Mouse (Mus musculus) neutrophil, adult 83 days (primary cell): ENCODE results near the gene Etv6. TPM values are rescaled to one million over a fixed set of nuclear protein-coding genes. Genes with fewer than 3 reads are reported as not detected.

Experiments used
- total RNA-seq, 2 experiments: library from RNA; stranded (reverse); gene quantifications; one replicate each; pipeline ENCODE4 v1.2.4; 2023

Etv6 gene
- total RNA-seq: 10 to 100 TPM; 66.4 to 79.8 TPM

GRCm38 (mm10) chr6:134035490-134036405 lies at the start of gene Etv6:
Etv6 (plus strand) TSS chr6:134035700.

Other genes starting within 250 kb of the Etv6 start
- gene Kap, start 181.9 kb upstream of the Etv6 start, total RNA-seq: not detected